Comparison of ENCODE assay signal across 30 mouse cellular contexts in the genomic region with DNA sequence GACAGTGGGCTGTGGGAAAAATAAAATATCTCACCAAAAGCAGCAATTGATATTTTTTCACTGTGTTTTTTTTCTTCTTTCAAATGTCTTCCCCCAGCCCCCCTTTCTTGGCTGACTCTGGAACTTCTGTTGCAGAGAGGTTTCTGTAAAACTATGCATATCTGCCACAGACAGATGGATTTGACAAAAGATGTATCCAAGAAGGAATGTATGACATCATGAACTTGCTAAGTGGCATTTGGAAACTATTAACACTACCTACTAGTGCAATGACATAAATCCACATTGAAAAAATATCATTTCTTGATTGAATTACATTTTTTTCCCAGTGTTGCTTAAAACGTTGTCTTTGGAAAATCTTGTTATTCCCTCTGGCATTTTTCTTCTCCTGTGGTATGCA. TPM values are rescaled to one million over a fixed set of nuclear protein-coding genes. Genes with fewer than 3 reads are reported as not detected.
DNase-seq lines count a peak whose midpoint lies in the region; ATAC-seq and TF ChIP-seq lines count a peak whose summit lies in the region.
"Had no signal": no experiment of that assay in that cellular context is flagged by ENCODE, and none has a peak within 500 bp of the region (broad histone marks: within the 10 kb centered on the region; RNA-seq: fewer than 3 reads in every experiment).

No protein-coding gene starts in this region.

- no peak overlapping the region for H3K4me3 ChIP-seq in midbrain, embryonic 11.5 days (ENCODE audit: low read depth, low read length)
- no peak overlapping the region for H3K4me3 ChIP-seq in midbrain, postnatal 0 days (ENCODE audit: low read depth, low read length)
- no peak overlapping the region for H3K4me3 ChIP-seq in embryonic facial prominence, embryonic 14.5 days (ENCODE audit: low read depth, low read length)
- H3K4me3 ChIP-seq: hindbrain, embryonic 10.5 days; limb, embryonic 12.5 days; liver, embryonic 12.5 days; midbrain, embryonic 15.5 days; neural tube, embryonic 12.5 days had no signal

- no peak overlapping the region for H3K27ac ChIP-seq in midbrain, embryonic 11.5 days (ENCODE audit: low read depth, low read length)
- H3K27ac ChIP-seq in midbrain, postnatal 0 days (ENCODE audit: low read depth, low read length), result no peak overlapping the region
- no peak overlapping the region for H3K27ac ChIP-seq in embryonic facial prominence, embryonic 14.5 days (replicated peaks; ENCODE audit: low read depth, low read length)
- H3K27ac ChIP-seq: hindbrain, embryonic 10.5 days; hindbrain, postnatal 0 days; limb, embryonic 12.5 days; liver, embryonic 12.5 days; macrophage; midbrain, embryonic 15.5 days; neural tube, embryonic 12.5 days had no signal

- WGBS in midbrain, embryonic 11.5 days, result 69% methylated on average over 1 of the region's 1 CpGs
- WGBS in midbrain, postnatal 0 days, result 50% methylated on average over 1 of the region's 1 CpGs
- 9% methylated on average over 1 of the region's 1 CpGs for whole genome bisulfite sequencing in embryonic facial prominence, embryonic 14.5 days

- TF ChIP-seq CTCF in midbrain, postnatal 0 days (IDR thresholded peaks at IDR 0.05), result no peak

- H3K9ac ChIP-seq in midbrain, embryonic 11.5 days (ENCODE audit: low read length), result no peak overlapping the region
- H3K9ac ChIP-seq in midbrain, postnatal 0 days (replicated peaks; ENCODE audit: low read length, poor library complexity, severe bottlenecking), result no peak overlapping the region
- no peak overlapping the region for H3K9ac ChIP-seq in embryonic facial prominence, embryonic 14.5 days (ENCODE audit: low read depth, low read length)
- H3K9ac ChIP-seq: limb, embryonic 12.5 days; liver, embryonic 12.5 days; liver, postnatal 0 days; midbrain, embryonic 15.5 days; neural tube, embryonic 12.5 days had no signal

- no peaks in the 10 kb centered on the region for H3K4me1 ChIP-seq in midbrain, embryonic 11.5 days (ENCODE audit: control insufficient read depth, insufficient read depth, low read length)
- H3K4me1 ChIP-seq in midbrain, postnatal 0 days (ENCODE audit: insufficient read depth, low read length), result no peaks in the 10 kb centered on the region
- peaks cover 10% of the 10 kb centered on the region; the same call in 1 of the 2 replicates for H3K4me1 ChIP-seq in embryonic facial prominence, embryonic 14.5 days (ENCODE audit: control insufficient read depth, insufficient read depth, low read length)
- H3K4me1 ChIP-seq: hindbrain, embryonic 10.5 days; liver, embryonic 12.5 days; midbrain, embryonic 15.5 days had no signal

- peak; percentile 55 for ATAC-seq in frontal cortex, adult (ENCODE audit: low TSS enrichment)
- no peak for ATAC-seq in midbrain, embryonic 11.5 days (ENCODE audit: low FRiP score)
- no peak for ATAC-seq in midbrain, postnatal 0 days (ENCODE audit: low FRiP score)
- ATAC-seq in embryonic facial prominence, embryonic 14.5 days (ENCODE audit: low read depth), result peak; percentile 22; the same call in 1 of the 2 replicates
- ATAC-seq: hindbrain, postnatal 0 days; intestine, embryonic 16.5 days; liver, embryonic 12.5 days; liver, postnatal 0 days; lung, postnatal 0 days; midbrain, embryonic 15.5 days had no signal

- no peak for DNase-seq in frontal cortex, postnatal 10 days (ENCODE audit: low spot score in 2 of 2)
- DNase-seq in midbrain, embryonic 11.5 days (ENCODE audit: low spot score, missing footprints), result peak; percentile 76
- DNase-seq in midbrain, postnatal 0 days (ENCODE audit: low spot score), result no peak
- DNase-seq in embryonic facial prominence, embryonic 14.5 days (ENCODE audit: low spot score), result peak; percentile 70
- DNase-seq in lung, adult 18-20 months, result no peak
- DNase-seq in ovary, postnatal 14 days (ENCODE audit: low spot score), result no peak
- DNase-seq: adrenal gland, postnatal 14 days; B cell, adult 2 months; cerebellum, adult 18-20 months; cerebellum, postnatal 10 days; gastrocnemius, postnatal 25 days; heart, postnatal 10 days; kidney, adult 8-10 months; kidney, postnatal 10 days; layer of hippocampus, adult 9-11 months; liver, postnatal 0 days; right cerebral cortex, postnatal 4 days; thymus, adult 2 months; thymus, postnatal 36 days had no signal

- no peak overlapping the region for H3K4me2 ChIP-seq in midbrain, embryonic 11.5 days
- no peak overlapping the region for H3K4me2 ChIP-seq in midbrain, postnatal 0 days (ENCODE audit: low read depth, low read length, poor library complexity, severe bottlenecking)
- no peak overlapping the region for H3K4me2 ChIP-seq in embryonic facial prominence, embryonic 14.5 days (ENCODE audit: low read depth, low read length)
- H3K4me2 ChIP-seq: heart, embryonic 11.5 days; limb, embryonic 12.5 days; liver, embryonic 12.5 days; midbrain, embryonic 15.5 days; neural tube, embryonic 12.5 days had no signal

- H3K27me3 ChIP-seq in midbrain, embryonic 11.5 days (ENCODE audit: control insufficient read depth, insufficient read depth, low read length), result no peaks in the 10 kb centered on the region
- no peaks in the 10 kb centered on the region for H3K27me3 ChIP-seq in midbrain, postnatal 0 days (ENCODE audit: insufficient read depth, low read length)
- no peaks in the 10 kb centered on the region for H3K27me3 ChIP-seq in embryonic facial prominence, embryonic 14.5 days (replicated peaks; ENCODE audit: control insufficient read depth, insufficient read depth, low read length)
- H3K27me3 ChIP-seq: limb, embryonic 12.5 days; liver, embryonic 12.5 days; midbrain, embryonic 15.5 days; neural tube, embryonic 12.5 days had no signal

- H3K36me3 ChIP-seq in midbrain, embryonic 11.5 days (ENCODE audit: control insufficient read depth, insufficient read depth, low read length), result no peaks in the 10 kb centered on the region
- no peaks in the 10 kb centered on the region for H3K36me3 ChIP-seq in midbrain, postnatal 0 days (ENCODE audit: insufficient read depth, low read length)
- no peaks in the 10 kb centered on the region for H3K36me3 ChIP-seq in embryonic facial prominence, embryonic 14.5 days (ENCODE audit: control insufficient read depth, insufficient read depth, low read length)
- H3K36me3 ChIP-seq: hindbrain, embryonic 10.5 days; limb, embryonic 12.5 days; liver, embryonic 12.5 days; midbrain, embryonic 15.5 days; neural tube, embryonic 12.5 days had no signal

- H3K9me3 ChIP-seq in midbrain, embryonic 11.5 days (ENCODE audit: control insufficient read depth, low read length), result no peaks in the 10 kb centered on the region
- H3K9me3 ChIP-seq in midbrain, postnatal 0 days (ENCODE audit: low read length), result no peaks in the 10 kb centered on the region
- H3K9me3 ChIP-seq in embryonic facial prominence, embryonic 14.5 days (ENCODE audit: control insufficient read depth, low read length), result no peaks in the 10 kb centered on the region
- H3K9me3 ChIP-seq: hindbrain, embryonic 10.5 days; limb, embryonic 12.5 days; liver, embryonic 12.5 days; midbrain, embryonic 15.5 days; neural tube, embryonic 12.5 days had no signal

RNA-seq across cellular contexts. Expression of gene Pde4d, which starts 51.6 kb away (rescaled TPM):
- polyA plus RNA-seq in midbrain, embryonic 11.5 days (2014; fragmentation: Nextera tagmentation; extraction: Ambion mirVana), result 8.7 and 10.1 TPM in 2 replicates
- 103 and 105 TPM in 2 replicates for total RNA-seq in midbrain, postnatal 0 days (2014; rRNA removed)
- 16.0 and 19.0 TPM in 2 replicates for polyA plus RNA-seq in midbrain, postnatal 0 days (2015; fragmentation: Nextera tagmentation; extraction: Ambion mirVana)
- polyA plus RNA-seq in embryonic facial prominence, embryonic 14.5 days (2014; fragmentation: Nextera tagmentation; extraction: Ambion mirVana), result 13.6 and 14.0 TPM in 2 replicates

Comparison
In these comparisons a context has a peak if more than half of its experiments do, and no peak if none do; other contexts are left out.
1. DNase-seq: peak in midbrain, embryonic 11.5 days (single experiment) and embryonic facial prominence, embryonic 14.5 days (single experiment); none in frontal cortex, postnatal 10 days (0 of 2), midbrain, postnatal 0 days (single experiment), lung, adult 18-20 months (0 of 2) and ovary, postnatal 14 days (single experiment).
2. ATAC-seq: peak in frontal cortex, adult (single experiment) and embryonic facial prominence, embryonic 14.5 days (single experiment); none in midbrain, embryonic 11.5 days (single experiment) and midbrain, postnatal 0 days (single experiment).